Mouse (Mus musculus): ENCODE results near the gene Sh3glb2.

DNA sequence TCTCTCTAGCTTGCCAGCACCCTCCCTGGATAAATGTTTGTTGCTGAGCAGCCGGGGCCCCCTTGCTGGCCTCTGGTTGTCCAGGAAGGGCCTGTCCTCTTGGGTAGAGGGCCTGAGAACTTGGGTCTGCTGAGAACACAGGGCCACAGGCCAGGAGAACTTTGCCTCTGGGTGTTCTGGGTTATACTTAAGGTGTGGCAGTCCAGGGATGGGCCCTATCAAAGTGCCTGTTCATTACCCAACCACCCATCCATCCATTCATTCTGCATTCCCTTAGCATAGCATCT lies 34.2 kb upstream of the Sh3glb2 start:
- no peak for TF ChIP-seq POLR2A (IDR thresholded peaks at IDR 0.05; ENCODE audit: control insufficient read depth, extremely low read depth, insufficient read depth, low read length, poor library complexity)
- TF ChIP-seq CTCF (IDR thresholded peaks at IDR 0.05; ENCODE audit: borderline replicate concordance, control insufficient read depth, extremely low read depth, insufficient read depth, low read length, poor library complexity) = no peak
